Mouse (Mus musculus): ENCODE results near the gene Gm10153. TPM values are rescaled to one million over a fixed set of nuclear protein-coding genes. Genes with fewer than 3 reads are reported as not detected.
A peak's percentile ranks its signal among the peaks of the same experiment; 100 is the strongest.
"Not testable (repeated sequence)": the region's sequence is repeated elsewhere in the genome, so short reads cannot be mapped to it uniquely, and the experiment has no call there.

The Gm10153 gene
- total RNA-seq (2021), result not detected in 2 replicates
- long read RNA-seq, result 0 reads

DNA sequence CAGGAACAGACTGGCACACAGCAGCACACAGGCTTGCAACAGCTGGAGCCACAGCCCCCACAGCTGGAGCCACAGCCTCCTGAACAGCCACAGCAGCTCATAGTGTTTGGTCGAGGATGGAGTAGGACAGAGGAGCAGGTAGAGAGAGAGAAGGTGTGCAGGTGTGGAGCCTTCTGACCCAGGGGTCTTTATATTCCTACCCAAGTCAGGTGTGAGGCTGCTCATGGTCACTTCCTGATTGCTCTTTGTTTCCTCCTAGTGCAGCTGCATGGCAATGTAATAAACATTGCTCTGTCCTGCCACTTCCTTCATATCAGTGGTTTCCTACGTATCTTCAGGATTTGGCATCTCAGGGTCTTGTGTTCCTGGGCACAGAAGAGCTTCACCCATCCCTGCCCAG is at the start of gene Gm10153:
Gene Gm10153, minus strand, starts transcription at position 101 of the 400 bp plus-strand sequence.
- no peak for DNase-seq

DNA sequence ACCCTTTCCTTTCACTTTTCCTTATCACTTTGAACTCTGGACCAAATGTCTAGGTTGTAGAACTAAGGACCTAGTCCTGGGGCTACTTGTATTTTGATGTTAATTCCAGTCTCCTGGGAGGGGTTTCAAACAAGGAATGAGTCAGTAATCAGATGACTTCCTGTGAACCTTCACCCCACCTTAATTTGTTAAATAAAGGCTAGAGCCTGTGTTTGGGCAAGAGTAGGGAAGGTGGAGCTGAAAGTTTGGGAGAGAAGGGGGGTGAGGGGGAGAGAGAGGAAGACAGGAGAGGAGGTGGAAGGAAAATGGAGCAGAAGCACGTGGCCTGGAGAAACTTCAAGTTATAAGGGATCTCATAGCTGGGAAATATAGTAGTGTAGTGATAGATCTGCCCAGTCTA is 41.4 kb upstream of the Gm10153 start:
- no peak for DNase-seq

DNA sequence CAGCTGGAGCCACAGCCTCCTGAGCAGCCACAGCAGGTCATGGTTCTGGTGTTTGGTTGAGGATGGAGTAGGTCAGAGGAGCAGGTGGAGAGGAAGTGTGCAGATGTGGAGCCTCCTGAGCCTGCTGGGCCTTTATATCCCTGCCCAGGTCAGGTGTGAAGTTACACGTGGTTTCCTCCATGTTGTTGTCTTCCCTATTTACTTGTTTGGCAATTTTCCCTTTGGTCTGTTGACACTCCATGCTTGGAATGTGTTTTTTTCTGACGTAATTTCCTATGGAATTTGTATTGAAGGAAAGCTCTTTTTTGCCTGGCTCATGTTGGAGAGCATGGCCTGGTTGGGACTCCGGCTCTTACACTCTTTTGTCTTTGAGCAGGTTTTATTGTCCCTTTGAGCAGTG is 39.7 kb upstream of the Gm10153 start, which contains the start of gene Krtap5-5:
Gene Krtap5-5, minus strand, starts transcription at position 101 of the 400 bp plus-strand sequence.
- DNase-seq, result not testable (repeated sequence)

DNA sequence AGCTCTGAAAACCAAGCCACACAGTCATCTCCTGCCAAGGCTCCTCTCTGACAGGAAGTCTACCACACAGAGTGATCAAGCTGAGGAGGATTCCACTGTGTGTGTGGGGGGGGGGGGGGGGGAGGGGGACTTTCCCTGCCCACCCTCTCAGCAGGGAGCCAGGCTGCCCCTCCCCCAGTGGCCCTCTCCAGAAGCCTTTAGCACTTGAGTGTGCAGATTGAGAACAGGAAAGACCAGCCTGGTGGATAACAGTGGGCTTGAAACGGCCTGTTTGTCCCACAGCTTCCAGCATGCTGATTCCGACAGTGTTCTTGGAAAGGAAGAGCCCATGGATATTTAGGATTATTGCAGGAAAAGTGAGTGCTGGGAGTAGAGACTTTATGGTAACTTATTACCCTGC is 34.3 kb upstream of the Gm10153 start:
- no peak for DNase-seq

DNA sequence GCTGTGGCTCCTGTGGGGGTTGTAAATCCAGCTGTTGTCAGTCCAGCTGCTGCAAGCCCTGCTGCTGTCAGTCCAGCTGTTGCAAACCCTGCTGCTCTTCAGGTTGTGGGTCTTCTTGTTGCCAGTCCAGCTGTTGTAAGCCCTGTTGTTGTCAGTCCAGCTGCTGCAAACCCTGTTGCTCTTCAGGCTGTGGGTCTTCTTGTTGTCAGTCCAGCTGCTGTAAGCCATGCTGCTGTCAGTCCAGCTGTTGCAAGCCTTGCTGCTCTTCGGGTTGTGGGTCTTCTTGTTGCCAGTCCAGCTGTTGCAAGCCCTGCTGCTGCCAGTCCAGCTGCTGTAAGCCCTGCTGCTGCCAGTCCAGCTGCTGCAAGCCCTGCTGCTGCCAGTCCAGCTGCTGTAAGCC is 21.9 kb upstream of the Gm10153 start:
- not testable (repeated sequence) for DNase-seq

DNA sequence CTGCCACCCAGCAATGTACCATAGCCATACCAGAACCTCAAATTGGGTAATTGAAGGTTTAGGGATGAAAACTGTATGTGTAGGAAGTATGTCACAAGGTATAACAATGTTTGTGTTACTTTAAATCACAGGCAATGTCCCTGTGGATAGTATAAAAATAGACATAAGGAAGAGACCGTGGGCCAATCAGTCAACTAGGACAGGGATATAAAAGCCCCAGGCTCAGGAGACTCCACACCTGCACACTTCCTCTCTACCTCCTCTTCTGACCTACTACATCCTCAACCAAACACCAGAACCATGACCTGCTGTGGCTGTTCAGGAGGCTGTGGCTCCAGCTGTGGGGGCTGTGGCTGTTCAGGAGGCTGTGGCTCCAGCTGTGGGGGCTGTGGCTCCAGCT is 21.4 kb upstream of the Gm10153 start, which contains the start of gene Gm7579:
Gene Gm7579, plus strand, starts transcription at position 301 of the 400 bp plus-strand sequence.
- no peak for DNase-seq

DNA sequence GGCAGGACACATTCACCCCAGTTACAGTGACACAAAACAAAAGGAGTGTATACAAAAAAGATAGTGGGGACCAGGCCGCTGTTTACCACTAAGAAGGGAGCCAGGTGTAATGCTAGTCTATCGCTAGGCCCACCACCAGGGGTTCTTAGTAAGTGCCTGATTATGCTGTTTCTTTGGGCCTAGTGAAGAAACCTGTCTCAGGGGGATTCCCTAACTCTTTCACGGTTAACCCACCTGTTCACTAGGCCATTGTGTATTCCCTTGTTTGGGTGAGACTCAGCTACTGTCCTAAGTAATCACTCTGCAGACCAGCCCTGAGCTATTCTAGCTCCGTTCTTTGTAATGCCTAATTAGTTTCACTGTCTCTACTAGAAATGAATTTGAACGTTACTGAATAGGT is 16.7 kb upstream of the Gm10153 start:
- DNase-seq, result not testable (repeated sequence)

DNA sequence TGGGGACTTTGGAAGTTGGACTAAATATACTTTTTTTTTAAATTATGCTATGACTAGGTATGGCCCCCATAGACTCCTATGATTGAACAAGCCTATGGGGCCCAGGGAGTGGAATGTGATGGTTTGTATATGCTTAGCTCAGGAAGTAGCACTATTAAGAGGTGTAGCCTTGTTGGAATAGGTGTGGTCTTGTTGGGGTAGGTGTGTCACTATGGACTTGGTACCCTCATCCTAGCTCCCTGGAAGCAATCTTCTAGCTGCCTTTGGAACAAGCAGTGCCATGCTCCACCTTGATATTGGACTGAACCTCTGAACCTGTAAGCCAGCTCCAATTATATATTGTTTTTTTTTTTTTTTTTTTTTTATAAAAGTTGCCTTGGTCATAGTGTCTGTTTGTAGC is 15.3 kb upstream of the Gm10153 start:
- no peak for DNase-seq

DNA sequence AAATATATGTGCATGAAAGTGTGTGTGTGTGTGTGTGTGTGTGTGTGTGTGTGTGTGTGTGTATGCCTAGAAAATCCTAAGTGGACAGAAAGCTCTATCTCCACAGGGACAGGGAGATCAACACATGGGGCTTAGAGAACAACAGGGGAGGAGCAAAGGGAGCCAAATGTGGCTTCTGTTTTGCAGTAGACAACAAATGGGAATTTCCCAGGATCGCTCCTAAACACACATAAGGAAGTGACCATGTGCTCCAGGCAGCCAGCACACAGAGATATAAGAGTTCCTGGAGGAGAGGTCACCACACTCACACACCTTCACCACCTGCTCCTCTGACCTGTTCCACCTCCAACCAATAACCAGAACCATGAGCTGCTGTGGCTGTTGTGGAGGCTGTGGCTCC is 10.9 kb upstream of the Gm10153 start, which contains the start of gene Krtap5-3:
Gene Krtap5-3, plus strand, starts transcription at position 301 of the 400 bp plus-strand sequence.
- DNase-seq, result no peak

DNA sequence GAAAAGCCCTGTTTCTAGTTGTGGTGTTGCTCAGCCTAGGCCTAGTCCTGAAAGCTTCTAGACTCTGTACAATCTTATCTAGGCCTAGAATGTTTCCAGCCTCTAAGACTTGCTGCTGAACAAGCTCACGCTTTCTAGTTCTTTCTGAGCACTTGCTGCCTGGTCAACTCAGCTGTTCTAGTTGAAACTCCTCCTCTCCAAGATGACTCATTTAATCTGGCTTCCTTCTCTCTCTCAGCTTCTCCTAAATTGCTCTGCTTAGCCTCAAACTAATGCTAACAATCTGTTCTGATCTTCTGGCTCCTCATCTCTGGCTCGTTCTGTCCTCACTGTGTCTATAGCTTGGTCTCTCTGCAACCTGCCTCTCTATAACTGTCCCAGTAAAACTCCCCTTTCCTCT is 8.6 kb upstream of the Gm10153 start:
- DNase-seq, result no peak

DNA sequence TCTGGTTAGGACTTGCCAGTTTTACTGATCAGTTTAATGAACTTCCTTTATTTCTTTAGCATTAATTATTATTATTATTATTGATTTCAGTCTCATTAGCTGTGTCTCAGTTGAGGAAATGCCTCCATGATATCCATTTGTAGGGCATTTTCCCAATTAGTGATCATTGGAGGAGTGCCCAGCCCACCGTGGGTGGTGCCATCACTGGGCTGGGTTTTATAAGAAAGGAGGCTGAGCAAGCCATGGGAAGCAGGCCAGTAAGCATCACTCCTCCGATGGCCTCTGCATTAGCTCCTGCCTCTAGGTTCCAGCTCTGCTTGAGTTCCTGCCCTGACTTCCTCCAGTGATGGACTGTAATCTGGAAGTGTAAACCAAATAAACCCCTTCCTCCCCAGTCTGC is 2.0 kb downstream of the Gm10153 start:
- no peak for DNase-seq

DNA sequence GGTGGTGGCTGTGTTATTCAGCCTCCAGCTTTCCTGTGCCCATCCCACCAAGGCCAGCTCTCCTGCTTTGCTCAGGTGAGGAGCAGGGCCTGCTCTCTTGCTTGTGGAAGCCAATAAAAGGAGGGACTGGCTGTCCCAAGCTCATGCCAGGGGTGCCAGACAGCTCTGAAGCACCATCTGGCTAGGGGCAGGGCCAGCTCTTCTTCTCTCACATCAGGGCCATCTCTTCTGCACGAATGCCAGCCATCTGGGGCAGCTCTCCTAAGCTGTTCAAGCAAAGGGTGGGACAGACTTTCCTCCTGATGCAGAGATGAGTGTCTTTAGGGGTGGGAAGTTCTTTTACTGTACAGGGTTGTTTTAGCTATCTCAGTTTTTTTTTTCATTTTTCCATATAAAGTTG is 9.2 kb downstream of the Gm10153 start:
- no peak for DNase-seq

DNA sequence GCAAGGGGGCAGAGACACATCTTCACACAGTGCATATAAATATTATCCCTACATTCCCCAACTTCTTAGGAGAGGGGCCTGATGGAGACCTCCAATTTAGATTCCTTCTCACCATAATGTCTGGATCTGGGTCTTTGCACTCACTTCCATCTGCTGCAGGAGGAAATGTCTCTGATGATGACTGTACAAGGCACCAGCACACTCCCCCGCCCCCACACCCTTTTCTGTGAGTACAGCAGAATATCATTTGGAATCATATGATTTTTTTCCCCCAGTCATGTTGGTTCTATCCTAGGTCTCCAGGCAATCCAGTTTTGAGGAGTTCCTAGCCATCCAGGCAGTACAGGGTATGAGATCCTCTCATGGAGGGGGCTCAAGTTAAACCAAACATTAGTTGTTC is 11.5 kb downstream of the Gm10153 start:
- DNase-seq, result no peak

DNA sequence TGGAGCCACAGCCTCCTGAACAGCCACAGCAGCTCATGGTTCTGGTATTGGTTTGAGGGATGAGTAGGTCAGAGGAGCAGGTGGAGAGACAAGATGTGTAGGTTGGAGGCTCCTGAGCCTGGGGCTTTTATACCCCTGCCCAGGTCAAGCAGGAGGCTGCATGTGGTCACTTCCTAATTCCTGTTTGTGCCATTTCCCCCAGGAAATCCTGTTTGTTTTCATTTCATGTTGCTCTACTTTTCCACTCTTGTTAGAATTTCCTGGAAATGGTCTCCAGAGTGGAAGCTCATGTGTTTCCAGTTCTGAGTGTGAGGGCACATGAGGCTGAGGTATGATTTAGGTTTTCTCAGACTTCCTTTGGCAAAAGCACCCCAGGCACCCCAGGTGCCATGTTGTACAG is 14.3 kb downstream of the Gm10153 start, which contains the start of gene Krtap5-2:
Gene Krtap5-2, minus strand, starts transcription at position 101 of the 400 bp plus-strand sequence.
- DNase-seq, result not testable (repeated sequence)

DNA sequence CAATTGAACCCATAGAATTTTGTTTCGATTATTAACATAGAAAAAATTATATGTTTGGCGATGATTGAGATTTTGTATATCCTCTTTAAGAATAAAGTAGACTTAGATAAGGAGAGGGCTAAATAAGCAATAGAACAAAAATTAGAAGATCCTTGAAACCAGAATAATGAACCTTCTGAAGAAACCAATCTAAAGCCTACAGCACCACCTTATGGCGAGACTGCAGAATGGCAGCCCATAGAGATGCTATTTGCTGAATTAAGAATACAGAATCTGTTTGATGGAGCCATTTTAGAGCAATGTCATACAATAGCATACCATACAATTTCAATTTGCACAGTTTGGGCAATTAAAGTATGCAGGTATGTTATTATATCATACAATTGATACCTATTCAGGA is 20.4 kb downstream of the Gm10153 start:
- no peak for DNase-seq

DNA sequence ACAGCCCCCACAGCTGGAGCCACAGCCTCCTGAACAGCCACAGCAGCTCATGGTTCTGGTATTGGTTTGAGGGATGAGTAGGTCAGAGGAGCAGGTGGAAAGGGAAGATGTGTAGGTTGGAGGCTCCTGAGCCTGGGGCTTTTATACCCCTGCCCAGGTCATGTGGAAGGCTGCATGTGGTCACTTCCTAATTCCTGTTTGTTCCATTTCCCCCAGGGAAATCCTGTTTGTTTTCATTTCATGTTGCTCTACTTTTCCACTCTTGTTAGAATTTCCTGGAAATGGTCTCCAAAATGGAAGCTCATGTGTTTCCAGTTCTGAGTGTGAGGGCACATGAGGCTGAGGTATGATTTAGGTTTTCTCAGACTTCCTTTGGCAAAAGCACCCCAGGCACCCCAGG is 24.6 kb downstream of the Gm10153 start, which contains the start of gene Gm4553:
Gene Gm4553, minus strand, starts transcription at position 101 of the 400 bp plus-strand sequence.
- not testable (repeated sequence) for DNase-seq

DNA sequence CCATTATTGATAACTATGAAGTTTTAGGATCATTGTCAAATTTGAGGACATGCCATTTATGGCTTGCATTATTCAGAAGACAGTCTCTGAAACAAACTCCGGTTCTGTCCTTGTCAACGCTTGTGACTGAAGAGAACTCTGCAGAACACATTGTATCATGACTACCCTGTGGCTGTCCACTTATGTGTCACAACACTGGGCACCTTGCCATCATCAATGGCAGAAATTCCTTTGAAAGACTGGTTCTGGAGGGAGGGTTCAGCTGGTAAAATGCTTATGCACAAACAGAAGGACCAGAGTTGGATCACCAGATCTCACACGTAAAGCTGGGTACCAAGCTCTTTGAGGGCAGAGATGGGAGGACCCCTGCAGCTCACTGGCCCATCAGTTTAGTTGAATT is 30.8 kb downstream of the Gm10153 start:
- DNase-seq, result peak; percentile 40

DNA sequence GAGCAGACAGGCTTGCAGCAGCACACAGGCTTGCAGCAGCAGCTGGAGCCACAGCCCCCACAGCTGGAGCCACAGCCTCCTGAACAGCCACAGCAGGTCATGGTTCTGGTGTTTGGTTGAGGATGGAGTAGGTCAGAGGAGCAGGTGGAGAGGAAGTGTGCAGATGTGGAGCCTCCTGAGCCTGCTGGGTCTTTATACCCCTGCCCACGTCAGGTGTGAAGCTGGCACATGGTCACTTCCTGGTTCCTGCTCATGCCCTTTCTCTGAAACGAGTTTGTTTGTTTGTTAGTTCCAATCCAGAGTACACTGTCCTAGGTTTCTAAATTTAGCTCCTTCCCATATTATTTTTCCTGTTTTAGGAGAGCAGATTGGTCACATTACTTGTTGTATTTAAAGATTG is 33.2 kb downstream of the Gm10153 start, which contains the start of gene Gm29735:
Gene Gm29735, minus strand, starts transcription at position 101 of the 400 bp plus-strand sequence.
- DNase-seq, result not testable (repeated sequence)

DNA sequence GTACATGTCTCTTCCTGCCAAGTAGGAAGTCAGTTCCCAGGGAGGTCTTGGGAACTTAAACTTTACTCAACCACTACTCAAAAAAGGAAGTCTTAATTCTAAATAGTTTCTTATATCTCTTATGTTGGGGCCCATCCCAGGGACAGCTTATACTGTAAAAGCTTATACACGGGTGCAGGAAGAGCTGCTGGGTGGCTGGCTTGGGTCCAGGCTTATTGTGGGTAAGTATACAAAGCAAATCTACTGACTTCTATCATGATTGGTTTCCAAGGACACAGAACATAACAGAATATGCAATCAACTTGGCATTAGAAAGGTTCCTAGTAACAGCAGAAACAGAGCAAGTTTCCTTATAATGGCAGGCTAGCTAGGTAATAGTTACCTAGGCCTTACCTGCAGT is 34.9 kb downstream of the Gm10153 start:
- no peak for DNase-seq

DNA sequence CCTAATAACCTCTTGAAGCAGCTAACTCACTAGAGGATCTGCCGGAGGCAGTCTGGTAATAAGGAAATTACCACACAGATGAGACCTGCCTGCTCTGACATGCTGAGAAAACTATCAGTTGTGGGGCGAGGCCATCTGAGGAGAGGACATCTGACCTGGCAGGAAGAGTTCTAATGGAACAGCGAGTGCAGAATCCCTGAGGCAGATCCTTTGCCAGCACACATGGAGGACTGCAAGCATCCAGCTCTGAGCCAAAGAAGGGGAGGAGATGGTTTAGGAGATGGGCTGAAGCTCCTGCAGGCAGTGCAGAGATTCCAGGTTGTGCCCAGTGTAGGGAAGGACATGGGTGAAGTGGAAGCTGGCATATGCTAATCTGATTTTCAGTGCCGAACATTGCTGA is 38.0 kb downstream of the Gm10153 start:
- DNase-seq, result no peak

DNA sequence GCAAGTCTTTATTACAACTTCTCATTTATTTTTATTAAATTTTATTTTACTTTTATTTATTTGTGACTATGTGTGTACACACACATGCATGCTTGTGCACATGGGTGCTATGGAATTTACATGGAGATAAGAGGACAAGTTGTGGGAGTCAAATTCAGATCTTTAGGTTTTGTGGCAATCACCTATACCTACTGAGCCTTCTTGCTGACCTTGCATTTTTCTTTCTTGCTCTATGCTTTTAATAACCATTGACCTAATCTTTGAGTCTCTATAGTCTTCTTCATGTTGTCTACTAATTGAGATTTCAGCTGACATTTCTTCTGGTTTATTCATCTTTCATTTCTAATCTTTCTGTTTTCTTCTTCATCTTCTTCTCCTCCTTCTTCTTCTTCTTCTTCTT is 41.6 kb downstream of the Gm10153 start:
- DNase-seq, result no peak

DNA sequence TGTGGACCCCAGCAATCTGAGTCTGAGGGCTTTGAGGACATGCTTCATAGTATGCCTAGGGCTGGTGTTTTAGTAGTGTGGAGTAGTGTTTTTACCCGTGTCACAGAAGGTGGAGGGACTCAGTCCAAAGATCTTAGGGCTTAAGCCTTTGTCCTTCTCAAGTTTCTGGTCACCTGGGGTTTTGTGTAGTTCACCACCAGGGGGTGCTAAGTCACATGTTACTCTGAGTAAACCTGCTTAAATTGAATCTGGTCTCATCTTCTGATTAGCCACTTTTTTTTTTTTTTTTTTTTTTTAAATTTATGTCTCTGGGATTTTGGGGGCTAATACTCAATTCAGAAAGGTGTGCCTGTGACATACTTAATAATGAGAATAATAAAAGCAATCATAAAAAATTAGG is 44.2 kb downstream of the Gm10153 start:
- DNase-seq, result peak; percentile 28

DNA sequence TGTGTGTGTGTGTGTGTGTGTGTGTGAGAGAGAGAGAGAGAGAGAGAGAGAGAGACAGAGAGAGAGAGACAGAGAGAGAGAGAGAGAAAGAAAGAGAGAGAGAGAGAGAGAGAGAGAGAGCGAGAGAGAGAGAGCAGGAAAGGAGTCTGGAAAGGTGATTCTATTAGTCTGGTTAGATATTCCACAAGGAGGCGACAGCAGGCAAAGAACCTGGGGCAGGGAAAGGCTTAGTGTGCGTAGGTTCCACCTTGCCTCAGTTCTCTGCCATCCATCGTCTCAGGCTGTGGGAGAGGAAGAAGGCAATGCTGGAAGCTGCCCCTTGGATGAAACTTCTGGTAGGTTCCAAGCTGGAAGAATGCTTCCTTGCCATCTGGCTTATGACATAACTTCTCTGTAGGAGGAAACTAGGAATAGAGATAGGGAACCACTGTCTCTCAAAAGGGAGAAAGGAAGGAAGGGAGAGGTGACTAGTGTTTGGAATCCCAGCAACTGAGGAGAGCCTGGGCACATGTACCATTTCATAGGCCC is 44.7 kb downstream of the Gm10153 start:
- no peak for DNase-seq

DNA sequence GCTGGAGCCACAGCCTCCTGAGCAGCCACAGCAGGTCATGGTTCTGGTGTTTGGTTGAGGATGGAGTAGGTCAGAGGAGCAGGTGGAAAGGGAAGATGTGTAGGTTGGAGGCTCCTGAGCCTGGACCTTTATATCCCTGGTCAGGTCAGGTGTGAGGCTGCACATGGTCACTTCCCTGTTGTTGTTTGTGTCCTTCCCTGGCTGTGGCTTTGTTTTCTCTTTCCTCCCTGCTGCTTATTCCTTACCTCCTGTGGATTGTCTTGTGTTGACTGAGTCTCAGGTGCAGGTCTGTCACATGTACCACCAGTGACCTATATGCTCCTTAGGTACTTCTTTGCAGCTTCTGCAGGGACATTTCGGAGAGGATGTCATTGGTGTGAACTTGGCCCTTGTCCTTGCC is 45.7 kb downstream of the Gm10153 start, which contains the start of gene Gm45337:
Gene Gm45337, minus strand, starts transcription at position 101 of the 400 bp plus-strand sequence.
- no peak for DNase-seq
